Mouse (Mus musculus): ENCODE measurements around the gene Lmx1a. TPM values are rescaled to one million over a fixed set of nuclear protein-coding genes. Genes with fewer than 3 reads are reported as not detected.
A peak's percentile ranks its signal among the peaks of the same experiment; 100 is the strongest.

The Lmx1a gene
- polyA plus RNA-seq, 1 experiment from 2014 or later, result 11.5 TPM

GRCm38 (mm10) chr1:167688347-167689231, 448 bp upstream of the Lmx1a start:
- Histone ChIP-seq H3K27me3 (ENCODE audit: insufficient read depth, poor library complexity, severe bottlenecking) (peaks cover 82% of the 10 kb centered on the region), H3K4me1 (replicated peaks) (peaks cover 38% of the 10 kb centered on the region), H3K4me3 (peak overlapping the region; percentile 61), H3K27ac (peak overlapping the region; percentile 81), H3K36me3 (no peaks in the 10 kb centered on the region), H3K9me3 (peaks cover 6% of the 10 kb centered on the region)
- DNase-seq (ENCODE audit: low spot score), result peak; percentile 72
- WGBS, result under 1% methylated on average over 95 of the region's 98 CpGs

- peaks cover 38% of the 10 kb centered on the region for H3K4me1 ChIP-seq (replicated peaks)
Measured at GRCm38 (mm10) chr1:167689262-167690137, 463 bp downstream of the Lmx1a start.

GRCm38 (mm10) chr1:167690138-167690710, 1.2 kb downstream of the Lmx1a start:
- Histone ChIP-seq H3K4me3 (peak overlapping the region; percentile 61), H3K4me1 (replicated peaks) (peaks cover 38% of the 10 kb centered on the region), H3K27ac (peak overlapping the region; percentile 53; the same call in 1 of the 2 replicates), H3K36me3 (no peaks in the 10 kb centered on the region), H3K9me3 (no peaks in the 10 kb centered on the region), H3K27me3 (ENCODE audit: insufficient read depth, poor library complexity, severe bottlenecking) (peaks cover 98% of the 10 kb centered on the region)
- DNase-seq (ENCODE audit: low spot score), result peak; percentile 48
- WGBS, result under 1% methylated on average over 17 of the region's 17 CpGs

More at GRCm38 (mm10) chr1:167689262-167690137, 463 bp downstream of the Lmx1a start:
- peak; percentile 53 for DNase-seq (ENCODE audit: low spot score)
- H3K9me3 ChIP-seq, result peaks cover 4% of the 10 kb centered on the region
- H3K36me3 ChIP-seq, result no peaks in the 10 kb centered on the region
- 1% methylated on average over 36 of the region's 36 CpGs for whole genome bisulfite sequencing
- peak overlapping the region; percentile 81; the same call in 1 of the 2 replicates for H3K27ac ChIP-seq
- H3K27me3 ChIP-seq (ENCODE audit: insufficient read depth, poor library complexity, severe bottlenecking), result peaks cover 91% of the 10 kb centered on the region
- peak overlapping the region; percentile 61 for H3K4me3 ChIP-seq

- peak; percentile 54 for DNase-seq (ENCODE audit: low spot score)
- no peaks in the 10 kb centered on the region for H3K9me3 ChIP-seq
- peak overlapping the region; percentile 9; the same call in 1 of the 2 replicates for H3K27ac ChIP-seq
- H3K27me3 ChIP-seq (ENCODE audit: insufficient read depth, poor library complexity, severe bottlenecking), result peaks cover 100% of the 10 kb centered on the region
- H3K36me3 ChIP-seq, result no peaks in the 10 kb centered on the region
- under 1% methylated on average over 21 of the region's 21 CpGs for WGBS
- peak overlapping the region; percentile 61 for H3K4me3 ChIP-seq
- peaks cover 38% of the 10 kb centered on the region for H3K4me1 ChIP-seq (replicated peaks)
Measured at GRCm38 (mm10) chr1:167690716-167691550, 1.9 kb downstream of the Lmx1a start.

- Histone ChIP-seq H3K4me1 (replicated peaks) (peaks cover 38% of the 10 kb centered on the region), H3K9me3 (no peaks in the 10 kb centered on the region), H3K36me3 (no peaks in the 10 kb centered on the region), H3K4me3 (peak overlapping the region; percentile 61), H3K27me3 (ENCODE audit: insufficient read depth, poor library complexity, severe bottlenecking) (peaks cover 100% of the 10 kb centered on the region), H3K27ac (peak overlapping the region; percentile 30; the same call in 1 of the 2 replicates)
- DNase-seq (ENCODE audit: low spot score), result peak; percentile 62
- under 1% methylated on average over 44 of the region's 44 CpGs for WGBS
Measured at GRCm38 (mm10) chr1:167691911-167692682, 3.1 kb downstream of the Lmx1a start.

- Histone ChIP-seq H3K4me3 (peak overlapping the region; percentile 61), H3K36me3 (no peaks in the 10 kb centered on the region), H3K4me1 (replicated peaks) (peaks cover 38% of the 10 kb centered on the region), H3K27ac (no peak overlapping the region; the same call in 1 of the 2 replicates), H3K27me3 (ENCODE audit: insufficient read depth, poor library complexity, severe bottlenecking) (peaks cover 96% of the 10 kb centered on the region), H3K9me3 (no peaks in the 10 kb centered on the region)
- peak; percentile 51 for DNase-seq (ENCODE audit: low spot score)
- under 1% methylated on average over 7 of the region's 7 CpGs for WGBS
Measured at GRCm38 (mm10) chr1:167692683-167693045, 3.6 kb downstream of the Lmx1a start.

GRCm38 (mm10) chr1:167693499-167694240, 4.6 kb downstream of the Lmx1a start:
- Histone ChIP-seq H3K36me3 (no peaks in the 10 kb centered on the region), H3K27me3 (ENCODE audit: insufficient read depth, poor library complexity, severe bottlenecking) (peaks cover 96% of the 10 kb centered on the region), H3K4me3 (peak overlapping the region; percentile 61; the same call in 1 of the 2 replicates), H3K27ac (peak overlapping the region; percentile 16; the same call in 1 of the 2 replicates), H3K9me3 (no peaks in the 10 kb centered on the region), H3K4me1 (replicated peaks) (peaks cover 31% of the 10 kb centered on the region)
- DNase-seq (ENCODE audit: low spot score), result no peak
- 3% methylated on average over 9 of the region's 9 CpGs for WGBS

- Histone ChIP-seq H3K4me1 (replicated peaks) (peaks cover 21% of the 10 kb centered on the region), H3K27ac (no peak overlapping the region), H3K4me3 (no peak overlapping the region), H3K36me3 (no peaks in the 10 kb centered on the region), H3K27me3 (ENCODE audit: insufficient read depth, poor library complexity, severe bottlenecking) (peaks cover 96% of the 10 kb centered on the region), H3K9me3 (no peaks in the 10 kb centered on the region)
- DNase-seq (ENCODE audit: low spot score), result no peak
- 19% methylated on average over 3 of the region's 3 CpGs for WGBS
Measured at GRCm38 (mm10) chr1:167694731-167695130, 5.7 kb downstream of the Lmx1a start.

- no peaks in the 10 kb centered on the region for H3K9me3 ChIP-seq
- peaks cover 23% of the 10 kb centered on the region for H3K4me1 ChIP-seq (replicated peaks)
- DNase-seq (ENCODE audit: low spot score), result no peak
- H3K27ac ChIP-seq, result no peak overlapping the region
- H3K27me3 ChIP-seq (ENCODE audit: insufficient read depth, poor library complexity, severe bottlenecking), result peaks cover 96% of the 10 kb centered on the region
- H3K36me3 ChIP-seq, result no peaks in the 10 kb centered on the region
- no peak overlapping the region for H3K4me3 ChIP-seq
- 35% methylated on average over 11 of the region's 11 CpGs for WGBS
Measured at GRCm38 (mm10) chr1:167695910-167696459, 6.9 kb downstream of the Lmx1a start.

GRCm38 (mm10) chr1:167699706-167700105, 10.7 kb downstream of the Lmx1a start:
- DNase-seq (ENCODE audit: low spot score), result no peak
- Histone ChIP-seq H3K27ac (no peak overlapping the region), H3K36me3 (no peaks in the 10 kb centered on the region), H3K9me3 (no peaks in the 10 kb centered on the region), H3K27me3 (ENCODE audit: insufficient read depth, poor library complexity, severe bottlenecking) (peaks cover 63% of the 10 kb centered on the region), H3K4me3 (no peak overlapping the region), H3K4me1 (replicated peaks) (peaks cover 8% of the 10 kb centered on the region)
- 54% methylated on average over 6 of the region's 6 CpGs for WGBS
